Mouse (Mus musculus): ENCODE measurements around the gene Afap1l2.

DNA sequence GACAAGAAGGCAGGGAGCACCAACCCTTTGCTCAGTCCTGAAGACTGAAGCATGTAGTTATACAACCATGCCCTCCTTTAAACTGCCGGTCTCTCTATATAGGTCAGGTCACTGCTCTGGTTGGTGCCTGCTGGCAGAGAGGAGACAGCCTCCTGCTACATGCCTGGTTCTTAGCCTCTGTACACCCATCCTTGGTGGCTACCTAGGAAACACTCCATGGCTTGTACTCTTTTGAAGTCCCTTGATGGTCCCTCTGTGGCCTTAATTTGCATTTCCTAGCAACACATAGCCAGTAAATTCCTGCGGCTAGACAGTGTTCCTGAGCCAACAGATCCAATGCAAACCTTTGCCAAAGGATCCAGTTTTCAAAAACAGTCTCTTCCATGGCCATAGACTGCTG is 62.4 kb downstream of the Afap1l2 start:
- TF ChIP-seq GATA1 (IDR thresholded peaks at IDR 0.05; ENCODE audit: low read length) = no peak
- no peak for TF ChIP-seq TAL1 (IDR thresholded peaks at IDR 0.05; ENCODE audit: low read length)
